Mouse (Mus musculus) kidney, postnatal 4 days (tissue): ENCODE results near the gene A930004D18Rik.

Source experiments
- DNase-seq, 2 experiments: peaks; one replicate each; pipeline ENCODE4 v3.0.0; 2021; ENCODE audit warnings: mixed read lengths in 2 of 2

A930004D18Rik gene

GRCm38 (mm10) chr2:18034371-18035250 lies 2.9 kb downstream of the A930004D18Rik start:
- DNase-seq, result no peak

GRCm38 (mm10) chr2:18033166-18034108 lies 4.1 kb downstream of the A930004D18Rik start:
- peak in 1 of 2 experiments; percentile 18 for DNase-seq

- DNase-seq, result peak; percentile 36 to 55
Measured at GRCm38 (mm10) chr2:18032538-18032895, 5.0 kb downstream of the A930004D18Rik start.

- peak; percentile 79 to 88 for DNase-seq
Measured at GRCm38 (mm10) chr2:18031831-18032537, 5.6 kb downstream of the A930004D18Rik start.

GRCm38 (mm10) chr2:18031271-18031821 lies 6.2 kb downstream of the A930004D18Rik start:
- peak; percentile 70 to 76 for DNase-seq

GRCm38 (mm10) chr2:18030581-18030980 lies 7.0 kb downstream of the A930004D18Rik start:
- DNase-seq, result peak in 1 of 2 experiments; percentile 11

GRCm38 (mm10) chr2:18029656-18030055 lies 7.9 kb downstream of the A930004D18Rik start:
- DNase-seq, result no peak

GRCm38 (mm10) chr2:18028140-18029021 lies 9.2 kb downstream of the A930004D18Rik start:
- peak; percentile 96 to 97 for DNase-seq

GRCm38 (mm10) chr2:18027448-18028139 lies 9.9 kb downstream of the A930004D18Rik start:
- peak; percentile 97 to 98 for DNase-seq

GRCm38 (mm10) chr2:18026116-18026947 lies 11.2 kb downstream of the A930004D18Rik start:
- peak; percentile 69 to 79 for DNase-seq

GRCm38 (mm10) chr2:18025781-18026115 lies 11.8 kb downstream of the A930004D18Rik start:
- no peak for DNase-seq

- peak in 1 of 2 experiments; percentile 16 for DNase-seq
Measured at GRCm38 (mm10) chr2:18025116-18025515, 12.4 kb downstream of the A930004D18Rik start.

GRCm38 (mm10) chr2:18022886-18023285 lies 14.7 kb downstream of the A930004D18Rik start:
- DNase-seq, result no peak

GRCm38 (mm10) chr2:18019122-18019521 lies 18.4 kb downstream of the A930004D18Rik start:
- DNase-seq, result no peak

- no peak for DNase-seq
Measured at GRCm38 (mm10) chr2:18017321-18017720, 20.2 kb downstream of the A930004D18Rik start.

GRCm38 (mm10) chr2:18016639-18017038 lies 20.9 kb downstream of the A930004D18Rik start:
- no peak for DNase-seq

GRCm38 (mm10) chr2:18015581-18015980 lies 22.0 kb downstream of the A930004D18Rik start:
- no peak for DNase-seq

- DNase-seq, result no peak
Measured at GRCm38 (mm10) chr2:18012866-18013265, 24.7 kb downstream of the A930004D18Rik start.

- DNase-seq, result no peak
Measured at GRCm38 (mm10) chr2:18011226-18011625, 26.3 kb downstream of the A930004D18Rik start.

- peak; percentile 6 to 13 for DNase-seq
Measured at GRCm38 (mm10) chr2:18005137-18005536, 32.4 kb downstream of the A930004D18Rik start.
